In the genomic region with DNA sequence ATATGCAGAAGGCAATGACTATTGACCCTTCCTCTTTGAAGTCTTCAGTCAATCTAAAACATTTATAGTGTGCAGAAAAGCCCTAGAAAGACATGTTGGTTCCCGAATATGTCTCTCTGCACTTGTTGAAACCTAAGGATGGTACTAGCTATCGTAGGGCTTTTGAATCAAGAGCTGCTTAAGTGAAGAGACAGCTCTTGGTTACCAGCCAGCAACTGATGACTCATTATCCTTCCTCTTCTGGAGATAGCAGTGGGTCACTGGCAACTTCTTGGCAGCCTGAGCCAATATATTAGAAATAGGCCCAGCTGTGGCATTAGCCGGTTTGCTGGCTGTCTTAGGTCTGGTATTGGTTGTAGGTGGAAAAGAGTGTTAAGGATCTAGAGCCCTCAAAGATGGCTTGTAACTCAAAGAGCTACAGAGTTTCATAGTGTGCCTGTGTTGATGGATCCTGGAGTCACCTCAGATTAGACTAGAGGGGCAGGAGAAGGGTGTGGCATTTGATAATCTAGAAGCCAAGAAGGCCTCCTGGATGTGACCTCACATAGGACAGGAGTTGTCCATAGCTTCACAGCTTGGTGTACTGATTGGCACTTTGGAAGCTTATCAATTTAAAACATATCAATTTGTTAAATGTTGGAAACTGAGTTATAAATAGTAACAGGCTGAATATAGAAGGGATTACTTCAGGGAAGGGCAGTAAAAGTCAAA, we compare ENCODE assay signal across 13 mouse cellular contexts.
A peak's percentile ranks its signal among the peaks of the same experiment; 100 is the strongest.
DNase-seq lines count a peak whose midpoint lies in the region; TF ChIP-seq lines count a peak whose summit lies in the region.
"Had no signal": no experiment of that assay in that cellular context is flagged by ENCODE, and none has a peak within 500 bp of the region (broad histone marks: within the 10 kb centered on the region; RNA-seq: fewer than 3 reads in every experiment).

No protein-coding gene starts in this region.

- peak overlapping the region; percentile 27 for H3K9ac ChIP-seq in MEL (ENCODE audit: control insufficient read depth, low read depth, low read length, poor library complexity, severe bottlenecking)
- H3K9ac ChIP-seq: neural tube, embryonic 12.5 days had no signal

- no peak overlapping the region for H3K4me3 ChIP-seq in heart, embryonic 10.5 days
- peak overlapping the region in 1 of 2 experiments; percentile 29; a peak in 1 of 4 replicates for H3K4me3 ChIP-seq in MEL (ENCODE audit: control insufficient read depth in 1 of 2, insufficient read depth in 1 of 2, low read depth in 2 of 2, low read length in 2 of 2)
- H3K4me3 ChIP-seq: forebrain, embryonic 10.5 days; limb, embryonic 10.5 days; neural tube, embryonic 12.5 days had no signal

- no peak overlapping the region for H3K27ac ChIP-seq in heart, embryonic 10.5 days
- peak overlapping the region; percentile 92 for H3K27ac ChIP-seq in MEL (ENCODE audit: control insufficient read depth, low read depth, low read length)
- H3K27ac ChIP-seq: forebrain, embryonic 10.5 days; limb, embryonic 10.5 days; neural tube, embryonic 12.5 days had no signal

- no peak for TF ChIP-seq RAD21 in MEL (IDR thresholded peaks at IDR 0.05; ENCODE audit: low read depth, low read length)

- DNase-seq in heart, adult 8-10 months (ENCODE audit: low spot score): peak; percentile 30
- DNase-seq in heart, embryonic 10.5 days (ENCODE audit: low spot score): no peak
- DNase-seq in MEL (ENCODE audit: low read depth, low spot score): peak; percentile 96
- DNase-seq in adrenal gland, postnatal 25 days: peak; percentile 49
- DNase-seq in heart, postnatal 10 days: peak; percentile 25 to 30
- DNase-seq in left cerebral cortex, postnatal 14 days (ENCODE audit: low spot score in 2 of 2): no peak
- DNase-seq in testis, postnatal 14 days (ENCODE audit: low spot score): no peak
- DNase-seq in embryo, embryonic 11 days: no peak
- DNase-seq: right cerebral cortex, postnatal 25 days had no signal

- TF ChIP-seq EP300 in MEL (IDR thresholded peaks at IDR 0.05; ENCODE audit: low read depth in 1 of 2, low read length in 2 of 2): peak; percentile 78 to 93

- TF ChIP-seq CTCF in MEL (IDR thresholded peaks at IDR 0.05 in 2 of 3, conservative IDR thresholded peaks at IDR 0.05 in 1 of 3; ENCODE audit: control insufficient read depth in 1 of 3, insufficient read depth in 1 of 3, low read depth in 2 of 3, low read length in 3 of 3, poor library complexity in 1 of 3, severe bottlenecking in 1 of 3): no peak

- peaks cover 63% of the 10 kb centered on the region for H3K4me1 ChIP-seq in heart, embryonic 10.5 days
- peaks cover 30 to 40% of the 10 kb centered on the region in 2 experiments for H3K4me1 ChIP-seq in MEL (ENCODE audit: control insufficient read depth in 1 of 2, insufficient read depth in 2 of 2, low read length in 2 of 2)

- H3K79me2 ChIP-seq in MEL (ENCODE audit: control insufficient read depth, insufficient read depth, low read length, poor library complexity): no peaks in the 10 kb centered on the region

- H3K27me3 ChIP-seq in heart, embryonic 10.5 days (ENCODE audit: insufficient read depth, poor library complexity, severe bottlenecking): no peaks in the 10 kb centered on the region
- no peaks in the 10 kb centered on the region for H3K27me3 ChIP-seq in MEL (ENCODE audit: control insufficient read depth in 1 of 2, insufficient read depth in 2 of 2, low read length in 2 of 2)
- H3K27me3 ChIP-seq: CH12.LX had no signal

- no peaks in the 10 kb centered on the region for H3K9me3 ChIP-seq in heart, embryonic 10.5 days
- no peaks in the 10 kb centered on the region for H3K9me3 ChIP-seq in MEL (replicated peaks; ENCODE audit: insufficient read depth, low read length)
- H3K9me3 ChIP-seq: forebrain, embryonic 10.5 days; limb, embryonic 10.5 days; neural tube, embryonic 12.5 days had no signal

- no peak for TF ChIP-seq POLR2A in MEL (IDR thresholded peaks at IDR 0.05; ENCODE audit: control insufficient read depth in 1 of 2, insufficient read depth in 1 of 2, low read depth in 1 of 2, low read length in 2 of 2, poor library complexity in 1 of 2)

- WGBS in heart, embryonic 10.5 days: 56% methylated on average over 3 of the region's 3 CpGs

- intact Hi-C loops in heart, postnatal 10 days (cut with DNase I): no loop called here
- intact Hi-C loops in left cerebral cortex, postnatal 14 days (cut with DNase I): no loop called here

- H3K36me3 ChIP-seq in heart, embryonic 10.5 days: peaks cover 16% of the 10 kb centered on the region; the same call in 1 of the 2 replicates
- H3K36me3 ChIP-seq in MEL (ENCODE audit: control insufficient read depth in 1 of 2, insufficient read depth in 2 of 2, low read length in 2 of 2): peaks cover 0 to 39% of the 10 kb centered on the region in 2 experiments; a peak in 2 of 4 replicates
- H3K36me3 ChIP-seq: forebrain, embryonic 10.5 days; neural tube, embryonic 12.5 days had no signal

TF ChIP-seq in MEL, 35 proteins besides CTCF, POLR2A, EP300 and RAD21:
- TF ChIP-seq USF1 (IDR thresholded peaks at IDR 0.05; ENCODE audit: low read depth, low read length) (no peak), USF2 (IDR thresholded peaks at IDR 0.05; ENCODE audit: borderline replicate concordance in 1 of 2, insufficient read depth in 1 of 2, low read depth in 1 of 2, low read length in 2 of 2) (no peak), MYC (IDR thresholded peaks at IDR 0.05; ENCODE audit: low read depth, low read length) (no peak), TCF12 (IDR thresholded peaks at IDR 0.05; ENCODE audit: low read depth, low read length) (peak; percentile 60), POLR2AphosphoS2 (IDR thresholded peaks at IDR 0.05; ENCODE audit: low read length) (no peak), CHD2 (IDR thresholded peaks at IDR 0.05; ENCODE audit: low read length) (peak; percentile 52; the same call in 1 of the 2 replicates), ZMIZ1 (IDR thresholded peaks at IDR 0.05; ENCODE audit: low read depth, low read length) (peak; percentile 34; the same call in 1 of the 2 replicates), E2F4 (IDR thresholded peaks at IDR 0.05; ENCODE audit: borderline replicate concordance, low read depth, low read length) (no peak), ZKSCAN1 (IDR thresholded peaks at IDR 0.05; ENCODE audit: low read depth, low read length) (peak; percentile 35; the same call in 1 of the 2 replicates), TAL1 (IDR thresholded peaks at IDR 0.05; ENCODE audit: low read length) (no peak), MXI1 (IDR thresholded peaks at IDR 0.05; ENCODE audit: low read depth, low read length) (no peak; the same call in 1 of the 2 replicates), NELFE (IDR thresholded peaks at IDR 0.05; ENCODE audit: low read depth, low read length) (peak; percentile 36; the same call in 1 of the 2 replicates), POLR2AphosphoS5 (IDR thresholded peaks at IDR 0.05; ENCODE audit: borderline replicate concordance, low read depth, low read length) (no peak), MAX (IDR thresholded peaks at IDR 0.05; ENCODE audit: low read length) (no peak), MAFK (IDR thresholded peaks at IDR 0.05; ENCODE audit: borderline replicate concordance, low read depth, low read length) (peak; percentile 61; the same call in 1 of the 2 replicates), ZNF384 (IDR thresholded peaks at IDR 0.05; ENCODE audit: low read depth, low read length) (peak; percentile 36; the same call in 1 of the 2 replicates), RCOR1 (IDR thresholded peaks at IDR 0.05; ENCODE audit: low read depth, low read length) (peak; percentile 74), ETS1 (IDR thresholded peaks at IDR 0.05; ENCODE audit: low read depth, low read length) (peak; percentile 97), TBP (IDR thresholded peaks at IDR 0.05; ENCODE audit: low read depth, low read length) (no peak), CHD1 (IDR thresholded peaks at IDR 0.05; ENCODE audit: low read depth, low read length) (0 out of 2 replicates have a peak, but pooled peaks have one; percentile 45), NRF1 (IDR thresholded peaks at IDR 0.05; ENCODE audit: insufficient read depth, low read depth, low read length, poor library complexity, severe bottlenecking) (no peak), HCFC1 (IDR thresholded peaks at IDR 0.05; ENCODE audit: low read depth, low read length) (peak; percentile 38; the same call in 1 of the 2 replicates), UBTF (IDR thresholded peaks at IDR 0.05; ENCODE audit: borderline replicate concordance, insufficient read depth, low read depth, low read length) (no peak), GABPA (IDR thresholded peaks at IDR 0.05; ENCODE audit: low read depth, low read length) (no peak), ELF1 (IDR thresholded peaks at IDR 0.05; ENCODE audit: low read depth, low read length) (0 out of 2 replicates have a peak, but pooled peaks have one; percentile 8), ZC3H11A (IDR thresholded peaks at IDR 0.05; ENCODE audit: low read depth, low read length) (no peak), BHLHE40 (IDR thresholded peaks at IDR 0.05; ENCODE audit: borderline replicate concordance, low read depth, low read length) (peak; percentile 43; the same call in 1 of the 2 replicates), SIN3A (IDR thresholded peaks at IDR 0.05; ENCODE audit: low read length) (peak; percentile 67; the same call in 1 of the 2 replicates), MYB (IDR thresholded peaks at IDR 0.05; ENCODE audit: low read depth, low read length) (peak; percentile 50; the same call in 1 of the 2 replicates), SMC3 (IDR thresholded peaks at IDR 0.05; ENCODE audit: low read depth, low read length) (no peak; the same call in 1 of the 2 replicates), JUND (IDR thresholded peaks at IDR 0.05; ENCODE audit: low read depth, low read length) (peak; percentile 97), MEF2A (IDR thresholded peaks at IDR 0.05; ENCODE audit: extremely low read depth, insufficient replicate concordance, low read depth, low read length, poor library complexity, severe bottlenecking) (no peak), MAZ (IDR thresholded peaks at IDR 0.05; ENCODE audit: low read depth, low read length) (peak; percentile 61; the same call in 1 of the 2 replicates), KAT2A (conservative IDR thresholded peaks at IDR 0.05; ENCODE audit: low read depth, low read length) (no peak; the same call in 1 of the 2 replicates), GATA1 (IDR thresholded peaks at IDR 0.05; ENCODE audit: low read depth, low read length) (peak; percentile 83)
TF ChIP-seq in MEL: peak in this region for 18.

Comparison
In these comparisons a context has a peak if more than half of its experiments do, and no peak if none do; other contexts are left out.
1. DNase-seq: peak in heart, adult 8-10 months (single experiment), MEL (single experiment), adrenal gland, postnatal 25 days (single experiment) and heart, postnatal 10 days (2 of 2); none in heart, embryonic 10.5 days (single experiment), left cerebral cortex, postnatal 14 days (0 of 2), testis, postnatal 14 days (single experiment) and embryo, embryonic 11 days (single experiment).